Mouse (Mus musculus) gastrocnemius, adult 2 months (tissue): ENCODE results near the gene Chia1. TPM values are rescaled to one million over a fixed set of nuclear protein-coding genes. Genes with fewer than 3 reads are reported as not detected.
"Not testable (repeated sequence)": the region's sequence is repeated elsewhere in the genome, so short reads cannot be mapped to it uniquely, and the experiment has no call there.

ENCODE experiments used
- DNase-seq: peaks from one replicate; pipeline ENCODE4 v3.0.0; 2022
- H3K27ac ChIP-seq: fragments of 200-600 bp; 2 replicates; pipeline ENCODE4 v1.8.1; 2022; ENCODE audit warnings: mild to moderate bottlenecking
- H3K4me3 ChIP-seq: fragments of 200-600 bp; 2 replicates; pipeline ENCODE4 v1.8.1; 2022; ENCODE audit warnings: mild to moderate bottlenecking, moderate library complexity
- CTCF ChIP-seq: fragments of 200-600 bp; IDR thresholded peaks from 2 replicates; pipeline ENCODE4 v1.8.1; 2022; ENCODE audit warnings: antibody characterized with exemption, mild to moderate bottlenecking, moderate library complexity
- intact Hi-C: fragments of 180-260 bp; cut with DNase I; formaldehyde crosslinking; loops from one replicate; pipeline ENCODE4 v1.15.1; 2025
- long read RNA-seq, 2 experiments: library from polyadenylated mRNA; stranded (forward); transcript quantifications; one replicate each; pipeline ENCODE4 v2.0.0; 2021
- total RNA-seq, 2 experiments: library from RNA; stranded (reverse); gene quantifications; 2 replicates each; pipeline ENCODE4 v1.2.3; 2021

Gene Chia1
- not detected for total RNA-seq
- long read RNA-seq, experiment 1 = 0 reads
- long read RNA-seq, experiment 2 = 0 reads

GRCm38 (mm10) chr3:106112929-106113328 lies at the start of gene Chia1:
Gene Chia1, plus strand, starts transcription at chr3:106113229.
- TF ChIP-seq CTCF = no peak
- no peak for DNase-seq
- intact Hi-C loops = no loop called here
- H3K4me3 ChIP-seq = no peak within 1 kb of the TSS
- no peak within 1 kb of the TSS for H3K27ac ChIP-seq

- H3K4me3 ChIP-seq, intact Hi-C loops, H3K27ac ChIP-seq, DNase-seq: not testable (repeated sequence)
Measured at GRCm38 (mm10) chr3:106067707-106068106, 45.3 kb upstream of the Chia1 start.

GRCm38 (mm10) chr3:106070994-106071393 lies 42.0 kb upstream of the Chia1 start:
- no peak overlapping the region for H3K27ac ChIP-seq
- no peak for DNase-seq
- intact Hi-C loops = no loop called here
- no peak for TF ChIP-seq CTCF
- no peak overlapping the region for H3K4me3 ChIP-seq

- H3K4me3 ChIP-seq = no peak overlapping the region
- TF ChIP-seq CTCF = no peak
- DNase-seq = no peak
- intact Hi-C loops = no loop called here
- no peak overlapping the region for H3K27ac ChIP-seq
Measured at GRCm38 (mm10) chr3:106074824-106075223, 38.2 kb upstream of the Chia1 start.

- intact Hi-C loops = no loop called here
- Histone ChIP-seq H3K27ac (no peak overlapping the region), H3K4me3 (no peak overlapping the region)
- DNase-seq = no peak
- TF ChIP-seq CTCF = no peak
Measured at GRCm38 (mm10) chr3:106126999-106127398, 14.0 kb downstream of the Chia1 start.

- Histone ChIP-seq H3K27ac (no peak overlapping the region), H3K4me3 (no peak overlapping the region)
- TF ChIP-seq CTCF = no peak
- DNase-seq = no peak
- intact Hi-C loops = no loop called here
Measured at GRCm38 (mm10) chr3:106128807-106129493, 15.9 kb downstream of the Chia1 start.

- no peak overlapping the region for H3K27ac ChIP-seq
- H3K4me3 ChIP-seq = no peak overlapping the region
- intact Hi-C loops = no loop called here
- DNase-seq = no peak
- TF ChIP-seq CTCF = no peak
Measured at GRCm38 (mm10) chr3:106131690-106132089, 18.7 kb downstream of the Chia1 start.

- intact Hi-C loops = no loop called here
- Histone ChIP-seq H3K4me3 (no peak overlapping the region), H3K27ac (no peak overlapping the region)
- no peak for TF ChIP-seq CTCF
- DNase-seq = no peak
Measured at GRCm38 (mm10) chr3:106144081-106144480, 31.1 kb downstream of the Chia1 start.

GRCm38 (mm10) chr3:106154413-106154812 lies 41.4 kb downstream of the Chia1 start:
- TF ChIP-seq CTCF = no peak
- intact Hi-C loops = no loop called here
- H3K27ac ChIP-seq = no peak overlapping the region
- no peak for DNase-seq
- no peak overlapping the region for H3K4me3 ChIP-seq

- Histone ChIP-seq H3K4me3 (no peak within 1 kb of the TSS), H3K27ac (no peak within 1 kb of the TSS)
- no peak for DNase-seq
- no peak for TF ChIP-seq CTCF
- intact Hi-C loops = no loop called here
Measured at GRCm38 (mm10) chr3:106167464-106167863, 54.4 kb downstream of the Chia1 start, which contains the start of gene Chil3. Gene Chil3, minus strand, starts transcription at chr3:106167564.

GRCm38 (mm10) chr3:106170522-106171053 lies 57.6 kb downstream of the Chia1 start:
- no peak for DNase-seq
- intact Hi-C loops = no loop called here
- Histone ChIP-seq H3K27ac (no peak overlapping the region), H3K4me3 (no peak overlapping the region)
- no peak for TF ChIP-seq CTCF

- Histone ChIP-seq H3K4me3 (no peak overlapping the region), H3K27ac (no peak overlapping the region)
- DNase-seq = no peak
- intact Hi-C loops = no loop called here
- no peak for TF ChIP-seq CTCF
Measured at GRCm38 (mm10) chr3:106171135-106171731, 58.2 kb downstream of the Chia1 start.

GRCm38 (mm10) chr3:106172506-106172905 lies 59.5 kb downstream of the Chia1 start:
- H3K27ac ChIP-seq, H3K4me3 ChIP-seq, DNase-seq, intact Hi-C loops: not testable (repeated sequence)

- H3K27ac ChIP-seq, intact Hi-C loops, H3K4me3 ChIP-seq, DNase-seq: not testable (repeated sequence)
Measured at GRCm38 (mm10) chr3:106174971-106175370, 61.9 kb downstream of the Chia1 start.
